Mouse (Mus musculus) bone marrow, adult 2 months (tissue): ENCODE measurements around the gene Nupl2. TPM values are rescaled to one million over a fixed set of nuclear protein-coding genes. Genes with fewer than 3 reads are reported as not detected.

Experiments
- H3K27ac ChIP-seq: fragments of 200-500 bp; 2 replicates; pipeline ENCODE4 v1.5.1; 2012; ENCODE audit warnings: low read depth, mild to moderate bottlenecking, control low read depth, inconsistent platforms, low read length; ENCODE audit not compliant: control insufficient read depth, poor library complexity, insufficient read depth
- H3K4me1 ChIP-seq: fragments of 200-500 bp; 2 replicates; pipeline ENCODE4 v1.6.1; 2011; ENCODE audit warnings: low read length; ENCODE audit not compliant: control insufficient read depth, insufficient read depth
- H3K4me3 ChIP-seq: fragments of 200-500 bp; replicated peaks from 2 replicates; pipeline ENCODE3; 2011; ENCODE audit warnings: mild to moderate bottlenecking, low read depth, low read length, control low read depth; ENCODE audit not compliant: control insufficient read depth
- CTCF ChIP-seq: fragments of 200-500 bp; IDR thresholded peaks from 2 replicates; pipeline ENCODE4 v1.5.1; 2011; ENCODE audit warnings: low read length, control low read depth; ENCODE audit not compliant: control insufficient read depth, insufficient read depth
- POLR2A ChIP-seq: fragments of 200-500 bp; IDR thresholded peaks from 2 replicates; pipeline ENCODE4 v1.6.1; 2011; ENCODE audit warnings: low read depth, mild to moderate bottlenecking, control low read depth, low read length, borderline replicate concordance; ENCODE audit not compliant: control insufficient read depth
- WGBS: fragments of 180-500 bp; shearing (Covaris S2); methylation state at CpG from one replicate; pipeline ENCODE4 v1.1.7; 2018; 5-methylcytosine and 5-hydroxymethylcytosine counted together
- polyA plus RNA-seq: library from polyadenylated mRNA; stranded (reverse); fragments of >200 nt; gene quantifications from 2 replicates; pipeline ENCODE4 v1.2.4, GENCODE M21; 2011; ENCODE audit warnings: low replicate concordance; ENCODE audit not compliant: missing spikeins, insufficient read depth, insufficient read length

Nupl2 gene
- polyA plus RNA-seq, 1 experiment: 3.3 TPM

GRCm38 (mm10) chr5:24214900-24215299, 50.1 kb downstream of the Nupl2 start:
- no peaks in the 10 kb centered on the region for H3K4me1 ChIP-seq
- no peak overlapping the region for H3K4me3 ChIP-seq
- 60% methylated on average over 1 of the region's 1 CpGs for WGBS
- H3K27ac ChIP-seq: no peak overlapping the region
- TF ChIP-seq POLR2A: no peak
- TF ChIP-seq CTCF: no peak

Other genes with a start within 250 kb of the Nupl2 start
- 66.5 and 72.3 TPM in 2 replicates for gene Fam126a, start 134.3 kb upstream of the Nupl2 start, polyA plus RNA-seq
- 6.7 and 10.6 TPM in 2 replicates for gene Klhl7, start 64.4 kb upstream of the Nupl2 start, polyA plus RNA-seq
- not detected in 2 replicates for gene Kcnh2, start 186.6 kb downstream of the Nupl2 start, polyA plus RNA-seq
- 0.47 TPM in 1 of 2 replicates, not detected in the other for gene Nos3, start 199.8 kb downstream of the Nupl2 start, polyA plus RNA-seq
- gene Atg9b, start 227.2 kb downstream of the Nupl2 start, polyA plus RNA-seq: 0.70 and 1.1 TPM in 2 replicates
- gene Abcb8, start 228.7 kb downstream of the Nupl2 start, polyA plus RNA-seq: 10.2 and 11.2 TPM in 2 replicates
- gene Asic3, start 248.4 kb downstream of the Nupl2 start, polyA plus RNA-seq: not detected in 2 replicates